Mouse (Mus musculus) regulatory T cell (primary cell): ENCODE measurements around the gene Igfbpl1.

Experiments
- in situ Hi-C: fragments of 300-600 bp; cut with MboI, MseI; formaldehyde crosslinking; loops from one replicate; pipeline ENCODE4 v1.15.1; 2025; ENCODE audit warnings: high pct_unique_total_duplicates

The Igfbpl1 gene

GRCm38 (mm10) chr4:45822781-45823575 lies 3.7 kb downstream of the Igfbpl1 start:
- in situ Hi-C loops, result no loop called here

GRCm38 (mm10) chr4:45821995-45822394 lies 4.7 kb downstream of the Igfbpl1 start:
- in situ Hi-C loops, result no loop called here

- in situ Hi-C loops, result no loop called here
Observed at GRCm38 (mm10) chr4:45820074-45820830, 6.5 kb downstream of the Igfbpl1 start.

GRCm38 (mm10) chr4:45819208-45819931 lies 7.4 kb downstream of the Igfbpl1 start:
- in situ Hi-C loops, result no loop called here

- in situ Hi-C loops, result no loop called here
Observed at GRCm38 (mm10) chr4:45818814-45819207, 7.9 kb downstream of the Igfbpl1 start.

- in situ Hi-C loops, result no loop called here
Observed at GRCm38 (mm10) chr4:45815542-45815941, 11.2 kb downstream of the Igfbpl1 start.

GRCm38 (mm10) chr4:45811250-45811649 lies 15.5 kb downstream of the Igfbpl1 start:
- in situ Hi-C loops, result no loop called here

- in situ Hi-C loops, result no loop called here
Observed at GRCm38 (mm10) chr4:45808034-45808433, 18.7 kb downstream of the Igfbpl1 start.

- in situ Hi-C loops, result no loop called here
Observed at GRCm38 (mm10) chr4:45802900-45803299, 23.8 kb downstream of the Igfbpl1 start.

- in situ Hi-C loops, result no loop called here
Observed at GRCm38 (mm10) chr4:45799956-45800537, 26.7 kb downstream of the Igfbpl1 start.

GRCm38 (mm10) chr4:45798964-45799363 lies 27.8 kb downstream of the Igfbpl1 start, which contains the start of gene Aldh1b1:
Gene Aldh1b1, plus strand, starts transcription at chr4:45799022.
- in situ Hi-C loops, result no loop called here

- in situ Hi-C loops, result no loop called here
Observed at GRCm38 (mm10) chr4:45796760-45797159, 30.0 kb downstream of the Igfbpl1 start.

GRCm38 (mm10) chr4:45795191-45795811 lies 31.4 kb downstream of the Igfbpl1 start:
- in situ Hi-C loops, result no loop called here

- in situ Hi-C loops, result no loop called here
Observed at GRCm38 (mm10) chr4:45790018-45790417, 36.7 kb downstream of the Igfbpl1 start.

GRCm38 (mm10) chr4:45789263-45789958 lies 37.3 kb downstream of the Igfbpl1 start:
- in situ Hi-C loops, result no loop called here

GRCm38 (mm10) chr4:45788446-45789081 lies 38.2 kb downstream of the Igfbpl1 start:
- in situ Hi-C loops, result no loop called here

GRCm38 (mm10) chr4:45786674-45787073 lies 40.0 kb downstream of the Igfbpl1 start:
- in situ Hi-C loops, result no loop called here

- in situ Hi-C loops, result no loop called here
Observed at GRCm38 (mm10) chr4:45785959-45786358, 40.8 kb downstream of the Igfbpl1 start.

GRCm38 (mm10) chr4:45783671-45784070 lies 43.1 kb downstream of the Igfbpl1 start:
- in situ Hi-C loops, result no loop called here

GRCm38 (mm10) chr4:45771619-45772018 lies 55.1 kb downstream of the Igfbpl1 start:
- in situ Hi-C loops, result no loop called here
